In genomic region chr15:11589795-11590194, GRCm38 (mm10) we compare ENCODE assay signal across 1 mouse cellular context.
TF ChIP-seq lines count a peak whose summit lies in the region.

No protein-coding gene starts in this region.

TF ChIP-seq in MEL, 35 proteins besides CTCF, POLR2A, EP300 and RAD21 (continued from another document):
- TF ChIP-seq MXI1 (IDR thresholded peaks at IDR 0.05; ENCODE audit: low read depth, low read length) = no peak
- TF ChIP-seq NELFE (IDR thresholded peaks at IDR 0.05; ENCODE audit: low read depth, low read length) = no peak
- no peak for TF ChIP-seq SIN3A (IDR thresholded peaks at IDR 0.05; ENCODE audit: low read length)
- no peak for TF ChIP-seq MEF2A (IDR thresholded peaks at IDR 0.05; ENCODE audit: extremely low read depth, insufficient replicate concordance, low read depth, low read length, poor library complexity, severe bottlenecking)
- no peak for TF ChIP-seq POLR2AphosphoS2 (IDR thresholded peaks at IDR 0.05; ENCODE audit: low read length)
- no peak for TF ChIP-seq TCF12 (IDR thresholded peaks at IDR 0.05; ENCODE audit: low read depth, low read length)
- no peak for TF ChIP-seq ETS1 (IDR thresholded peaks at IDR 0.05; ENCODE audit: low read depth, low read length)
- TF ChIP-seq MAX (IDR thresholded peaks at IDR 0.05; ENCODE audit: low read length) = no peak
- no peak for TF ChIP-seq NRF1 (IDR thresholded peaks at IDR 0.05; ENCODE audit: insufficient read depth, low read depth, low read length, poor library complexity, severe bottlenecking)
- TF ChIP-seq USF1 (IDR thresholded peaks at IDR 0.05; ENCODE audit: low read depth, low read length) = no peak
